ENCODE assay signal across 8 mouse cellular contexts in the genomic region with DNA sequence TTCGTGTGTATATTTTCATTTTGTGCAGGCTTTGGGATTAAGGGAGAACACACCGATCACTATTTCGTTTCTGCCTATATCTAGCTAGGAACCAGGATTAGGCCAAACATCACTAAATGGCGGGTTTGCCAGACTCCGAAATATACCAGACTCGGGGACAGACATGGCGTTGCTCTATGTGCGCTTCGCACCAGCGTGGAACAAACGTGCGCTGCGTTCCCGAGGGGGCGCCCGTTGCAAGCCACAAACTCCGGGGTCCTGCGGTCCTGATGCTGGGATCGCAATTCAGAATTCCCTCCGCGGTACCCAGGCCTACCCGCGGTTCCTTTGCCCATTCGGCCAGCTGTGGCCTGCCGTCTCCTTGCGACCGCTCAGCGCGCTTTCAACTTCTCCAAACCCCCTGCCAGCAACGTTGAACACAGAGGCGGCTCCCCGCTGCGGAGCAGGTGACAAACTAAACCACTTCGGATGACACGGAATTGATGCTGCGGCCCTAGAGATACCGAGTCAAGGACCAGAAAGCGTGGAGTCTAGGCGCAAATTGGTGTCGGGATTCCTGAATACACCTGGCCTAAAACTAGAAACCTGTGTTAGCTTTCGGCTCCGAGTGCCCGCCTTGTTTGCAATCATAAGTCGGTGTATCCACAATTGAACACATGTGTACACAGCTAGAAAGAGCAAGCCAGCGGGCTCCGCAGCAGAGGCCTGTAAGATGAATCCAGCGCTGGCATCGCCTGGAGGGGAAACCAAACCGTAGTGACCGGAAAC. TPM values are rescaled to one million over a fixed set of nuclear protein-coding genes. Genes with fewer than 3 reads are reported as not detected.
DNase-seq lines count a peak whose midpoint lies in the region; ATAC-seq and TF ChIP-seq lines count a peak whose summit lies in the region.

No protein-coding gene starts in this region.

- no peak for TF ChIP-seq POLR2A in ES-Bruce4 (IDR thresholded peaks at IDR 0.05; ENCODE audit: insufficient read depth, low read length)
- no peak for TF ChIP-seq POLR2A in limb, embryonic 14.5 days (IDR thresholded peaks at IDR 0.05; ENCODE audit: borderline replicate concordance, extremely low read depth, insufficient read depth, insufficient read length)

- peaks cover 2% of the 10 kb centered on the region for H3K4me1 ChIP-seq in ES-Bruce4 (ENCODE audit: control insufficient read depth, insufficient read depth, low read length)
- H3K4me1 ChIP-seq in forebrain, embryonic 12.5 days: peaks cover 35% of the 10 kb centered on the region
- peaks cover 6% of the 10 kb centered on the region; the same call in 1 of the 2 replicates for H3K4me1 ChIP-seq in limb, embryonic 14.5 days (ENCODE audit: control insufficient read depth, insufficient read depth, low read length)

- H3K36me3 ChIP-seq in ES-Bruce4 (ENCODE audit: control insufficient read depth, insufficient read depth, low read length, poor library complexity, severe bottlenecking): no peaks in the 10 kb centered on the region
- no peaks in the 10 kb centered on the region for H3K36me3 ChIP-seq in forebrain, embryonic 12.5 days (replicated peaks)
- H3K36me3 ChIP-seq in limb, embryonic 14.5 days (ENCODE audit: control insufficient read depth, insufficient read depth, low read length): no peaks in the 10 kb centered on the region

- H3K4me2 ChIP-seq in forebrain, embryonic 12.5 days: peak overlapping the region; percentile 41
- no peak overlapping the region for H3K4me2 ChIP-seq in limb, embryonic 14.5 days (replicated peaks; ENCODE audit: low read depth, low read length, severe bottlenecking)

- intact Hi-C loops in gastrocnemius, adult 2 months (cut with DNase I): no loop called here

- no peak overlapping the region for H3K9ac ChIP-seq in ES-Bruce4 (ENCODE audit: low read depth, poor library complexity, severe bottlenecking)
- peak overlapping the region; percentile 21; the same call in 1 of the 2 replicates for H3K9ac ChIP-seq in forebrain, embryonic 12.5 days
- no peak overlapping the region for H3K9ac ChIP-seq in limb, embryonic 14.5 days (ENCODE audit: low read depth, low read length, severe bottlenecking)

- WGBS in forebrain, embryonic 12.5 days: under 1% methylated on average over 50 of the region's 50 CpGs
- under 1% methylated on average over 50 of the region's 50 CpGs for WGBS in limb, embryonic 14.5 days

- no peak for TF ChIP-seq EP300 in ES-Bruce4 (IDR thresholded peaks at IDR 0.05; ENCODE audit: insufficient read depth, low read depth, low read length)

- ATAC-seq in forebrain, embryonic 12.5 days (ENCODE audit: low FRiP score): no peak
- ATAC-seq in limb, embryonic 14.5 days (ENCODE audit: low FRiP score, low read depth): no peak

- H3K9me3 ChIP-seq in ES-Bruce4 (replicated peaks; ENCODE audit: control insufficient read depth, insufficient read depth, low read length, poor library complexity, severe bottlenecking): no peaks in the 10 kb centered on the region
- H3K9me3 ChIP-seq in forebrain, embryonic 12.5 days: no peaks in the 10 kb centered on the region
- no peaks in the 10 kb centered on the region for H3K9me3 ChIP-seq in limb, embryonic 14.5 days (ENCODE audit: control insufficient read depth, low read length)

- H3K27me3 ChIP-seq in ES-Bruce4 (ENCODE audit: control insufficient read depth, insufficient read depth, low read length, poor library complexity, severe bottlenecking): peaks cover 36% of the 10 kb centered on the region
- peaks cover 90% of the 10 kb centered on the region for H3K27me3 ChIP-seq in forebrain, embryonic 12.5 days
- peaks cover 95% of the 10 kb centered on the region for H3K27me3 ChIP-seq in limb, embryonic 14.5 days (ENCODE audit: control insufficient read depth, insufficient read depth, low read length)

- no peak overlapping the region for H3K27ac ChIP-seq in gastrocnemius, adult 2 months
- H3K27ac ChIP-seq in ES-Bruce4 (ENCODE audit: insufficient read depth, low read length): no peak overlapping the region
- no peak overlapping the region for H3K27ac ChIP-seq in forebrain, embryonic 12.5 days
- no peak overlapping the region for H3K27ac ChIP-seq in limb, embryonic 14.5 days (replicated peaks; ENCODE audit: low read depth, low read length)

- H3K4me3 ChIP-seq in gastrocnemius, adult 2 months: peak overlapping the region; percentile 39
- peak overlapping the region; percentile 14; the same call in 1 of the 2 replicates for H3K4me3 ChIP-seq in ES-Bruce4 (ENCODE audit: low read depth, low read length)
- peak overlapping the region; percentile 9 for H3K4me3 ChIP-seq in forebrain, embryonic 12.5 days (replicated peaks)
- peak overlapping the region; percentile 16 for H3K4me3 ChIP-seq in limb, embryonic 14.5 days (replicated peaks; ENCODE audit: low read length)

- no peak for DNase-seq in gastrocnemius, adult 2 months
- no peak for DNase-seq in gastrocnemius, adult 18-20 months (ENCODE audit: low spot score)
- no peak for DNase-seq in limb, embryonic 14.5 days (ENCODE audit: low spot score)
- DNase-seq in spleen, postnatal 4 days (ENCODE audit: low spot score in 2 of 2): peak; percentile 39 to 73
- DNase-seq in urinary bladder, postnatal 25 days (ENCODE audit: low spot score): no peak
- no peak for DNase-seq in ovary, adult 18-20 months (ENCODE audit: low spot score)

- no peak for TF ChIP-seq CTCF in gastrocnemius, adult 2 months (IDR thresholded peaks at IDR 0.05)
- no peak for TF ChIP-seq CTCF in ES-Bruce4 (IDR thresholded peaks at IDR 0.05; ENCODE audit: low read depth, low read length)

RNA-seq across cellular contexts. Expression of gene Pax5, which starts 2.7 kb away (rescaled TPM):
- under 1 TPM in 1 of 2 experiments, not detected in 1; 0.10 TPM for total RNA-seq in gastrocnemius, adult 2 months (2021)
- total RNA-seq in gastrocnemius, adult 18-20 months (2021): under 1 TPM in 1 of 2 experiments, not detected in 1; 0.02 TPM
- 0.14 TPM in 1 of 2 replicates, not detected in the other for polyA plus RNA-seq in ES-Bruce4 (2011; ENCODE audit: insufficient read depth, insufficient read length, low read depth, missing spikeins)
- 0.21 and 0.60 TPM in 2 replicates for polyA plus RNA-seq in forebrain, embryonic 12.5 days (2016; fragmentation: Nextera tagmentation; extraction: Ambion mirVana)
- 0.05 and 0.13 TPM in 2 replicates for polyA plus RNA-seq in limb, embryonic 14.5 days (2012; rRNA removed)
- polyA plus RNA-seq in limb, embryonic 14.5 days (2014; fragmentation: Nextera tagmentation; extraction: Ambion mirVana): not detected in 2 replicates

RNA-seq across cellular contexts. Expression of gene Zcchc7, which starts 42.7 kb away (rescaled TPM):
- total RNA-seq in gastrocnemius, adult 2 months (2021): 10 to 100 TPM; 20.4 to 20.8 TPM
- total RNA-seq in gastrocnemius, adult 18-20 months (2021): 10 to 100 TPM; 15.8 to 17.9 TPM
- polyA plus RNA-seq in ES-Bruce4 (2011; ENCODE audit: insufficient read depth, insufficient read length, low read depth, missing spikeins): 41.2 and 41.8 TPM in 2 replicates
- 30.9 and 32.6 TPM in 2 replicates for polyA plus RNA-seq in forebrain, embryonic 12.5 days (2016; fragmentation: Nextera tagmentation; extraction: Ambion mirVana)
- polyA plus RNA-seq in limb, embryonic 14.5 days (2012; rRNA removed): 32.5 and 39.2 TPM in 2 replicates
- polyA plus RNA-seq in limb, embryonic 14.5 days (2014; fragmentation: Nextera tagmentation; extraction: Ambion mirVana): 35.2 and 36.7 TPM in 2 replicates

Comparison
In these comparisons a context has a peak if more than half of its experiments do, and no peak if none do; other contexts are left out.
1. DNase-seq: peak in spleen, postnatal 4 days (2 of 2); none in gastrocnemius, adult 2 months (single experiment), gastrocnemius, adult 18-20 months (single experiment), limb, embryonic 14.5 days (single experiment), urinary bladder, postnatal 25 days (single experiment) and ovary, adult 18-20 months (single experiment).
2. Peak in every context shown above with its lines, with median percentiles within 50 percentile points of each other: H3K4me3 ChIP-seq.